Mouse (Mus musculus): ENCODE results near the gene Stx11. TPM values are rescaled to one million over a fixed set of nuclear protein-coding genes. Genes with fewer than 3 reads are reported as not detected.
"Not testable (repeated sequence)": the region's sequence is repeated elsewhere in the genome, so short reads cannot be mapped to it uniquely, and the experiment has no call there.

Stx11 gene
- total RNA-seq, 2 experiments from 2014 or later = 0.39 TPM; not detected in 1

- no peak for DNase-seq (ENCODE audit: low spot score in 2 of 2)
- intact Hi-C loops (cut with DNase I) = no loop called here
Observed at GRCm38 (mm10) chr10:12963362-12964147, 543 bp downstream of the Stx11 start.

- DNase-seq (ENCODE audit: low spot score in 2 of 2) = no peak
Observed at GRCm38 (mm10) chr10:12962238-12962637, 1.9 kb downstream of the Stx11 start.

GRCm38 (mm10) chr10:12961546-12961945 is 2.6 kb downstream of the Stx11 start:
- DNase-seq (ENCODE audit: low spot score in 2 of 2) = no peak
- intact Hi-C loops (cut with DNase I) = no loop called here

More at GRCm38 (mm10) chr10:12962238-12962637, 1.9 kb downstream of the Stx11 start:
- intact Hi-C loops (cut with DNase I) = no loop called here

- intact Hi-C loops (cut with DNase I) = no loop called here
- no peak for DNase-seq (ENCODE audit: low spot score in 2 of 2)
Observed at GRCm38 (mm10) chr10:12957271-12957670, 6.8 kb downstream of the Stx11 start.

GRCm38 (mm10) chr10:12955831-12956230 is 8.3 kb downstream of the Stx11 start:
- intact Hi-C loops (cut with DNase I) = no loop called here
- DNase-seq (ENCODE audit: low spot score in 2 of 2) = no peak

- DNase-seq (ENCODE audit: low spot score in 2 of 2); intact Hi-C loops (cut with DNase I): not testable (repeated sequence)
Observed at GRCm38 (mm10) chr10:12951358-12951757, 12.7 kb downstream of the Stx11 start.

- no peak for DNase-seq (ENCODE audit: low spot score in 2 of 2)
- intact Hi-C loops (cut with DNase I) = no loop called here
Observed at GRCm38 (mm10) chr10:12949299-12949698, 14.8 kb downstream of the Stx11 start.

GRCm38 (mm10) chr10:12947606-12948005 is 16.5 kb downstream of the Stx11 start:
- DNase-seq (ENCODE audit: low spot score in 2 of 2) = no peak
- intact Hi-C loops (cut with DNase I) = no loop called here

GRCm38 (mm10) chr10:12941018-12941761 is 22.9 kb downstream of the Stx11 start:
- peak; percentile 34 to 56 for DNase-seq (ENCODE audit: low spot score in 2 of 2)
- intact Hi-C loops (cut with DNase I) = no loop called here

GRCm38 (mm10) chr10:12938763-12939162 is 25.3 kb downstream of the Stx11 start:
- DNase-seq (ENCODE audit: low spot score in 2 of 2) = no peak
- intact Hi-C loops (cut with DNase I) = no loop called here

GRCm38 (mm10) chr10:12936079-12936478 is 28.0 kb downstream of the Stx11 start:
- DNase-seq (ENCODE audit: low spot score in 2 of 2) = no peak
- intact Hi-C loops (cut with DNase I) = no loop called here

- intact Hi-C loops (cut with DNase I) = no loop called here
- no peak for DNase-seq (ENCODE audit: low spot score in 2 of 2)
Observed at GRCm38 (mm10) chr10:12935575-12935974, 28.5 kb downstream of the Stx11 start.

GRCm38 (mm10) chr10:12931492-12932400 is 32.4 kb downstream of the Stx11 start:
- intact Hi-C loops (cut with DNase I) = no loop called here
- no peak for DNase-seq (ENCODE audit: low spot score in 2 of 2)

- no peak for DNase-seq (ENCODE audit: low spot score in 2 of 2)
- intact Hi-C loops (cut with DNase I) = no loop called here
Observed at GRCm38 (mm10) chr10:12930351-12930905, 33.7 kb downstream of the Stx11 start.

GRCm38 (mm10) chr10:12929857-12930174 is 34.3 kb downstream of the Stx11 start:
- intact Hi-C loops (cut with DNase I) = no loop called here
- no peak for DNase-seq (ENCODE audit: low spot score in 2 of 2)

- intact Hi-C loops (cut with DNase I) = no loop called here
- DNase-seq (ENCODE audit: low spot score in 2 of 2) = no peak
Observed at GRCm38 (mm10) chr10:12929149-12929856, 34.8 kb downstream of the Stx11 start.

GRCm38 (mm10) chr10:12928193-12928592 is 35.9 kb downstream of the Stx11 start:
- no peak for DNase-seq (ENCODE audit: low spot score in 2 of 2)
- intact Hi-C loops (cut with DNase I) = no loop called here

GRCm38 (mm10) chr10:12922574-12923353 is 41.3 kb downstream of the Stx11 start:
- peak; percentile 97 to 99 for DNase-seq (ENCODE audit: low spot score in 2 of 2)
- intact Hi-C loops (cut with DNase I) = loop anchor here (5.0 kb wide), 2 partner anchors 75 to 230 kb away; no protein-coding TSS in a partner anchor
